Mouse (Mus musculus): ENCODE measurements around the gene H2-M5. TPM values are rescaled to one million over a fixed set of nuclear protein-coding genes. Genes with fewer than 3 reads are reported as not detected.
A peak's percentile ranks its signal among the peaks of the same experiment; 100 is the strongest.

Gene H2-M5
- total RNA-seq, 1 experiment, result 49.4 TPM

DNA sequence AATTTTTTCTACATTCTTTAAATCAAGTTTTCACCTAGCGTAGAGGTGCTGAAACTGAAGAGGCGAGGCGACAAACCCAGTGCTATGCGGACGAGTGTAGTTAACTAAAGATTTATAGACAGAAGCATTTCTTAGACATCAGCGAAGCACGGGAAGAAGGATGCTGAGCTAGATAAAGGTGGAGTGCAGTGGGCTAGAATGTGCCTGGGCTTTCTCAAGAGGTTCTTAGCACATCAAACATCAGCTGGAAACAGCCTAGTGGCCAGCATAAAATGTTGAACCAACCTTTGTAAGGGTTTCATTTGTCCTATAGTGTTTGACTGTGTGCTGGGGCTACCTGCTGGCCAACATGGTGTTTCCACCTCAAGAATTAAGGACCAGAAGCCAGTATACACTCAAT is 11.5 kb upstream of the H2-M5 start, which contains the start of gene Zfp57:
Zfp57 (plus strand) TSS at position 301 of the 400 bp plus-strand sequence.
- H3K4me1 ChIP-seq (ENCODE audit: control insufficient read depth in 2 of 2, insufficient read depth in 2 of 2, low read length in 2 of 2, poor library complexity in 1 of 2), result peaks cover 9 to 20% of the 10 kb centered on the region in 2 experiments
- no peaks in the 10 kb centered on the region for H3K9me3 ChIP-seq (ENCODE audit: control insufficient read depth, insufficient read depth, low read depth, low read length)
- peak within 1 kb of the TSS; percentile 63; the same call in 1 of the 2 replicates for H3K27ac ChIP-seq (ENCODE audit: insufficient read depth, low read depth, low read length, poor library complexity, severe bottlenecking)
- in situ Hi-C loops (cut with MboI; ENCODE audit: low sequenced_read_pairs in 2 of 2, unreplicated experiment in 2 of 2), result no loop called here
- TF ChIP-seq ZC3H11A (IDR thresholded peaks at IDR 0.05; ENCODE audit: borderline replicate concordance, low read depth, low read length), result no peak
- TF ChIP-seq ZNF384 (IDR thresholded peaks at IDR 0.05; ENCODE audit: low read depth, low read length), result no peak
- no peak for TF ChIP-seq MAFK (IDR thresholded peaks at IDR 0.05; ENCODE audit: insufficient read depth, low read depth, low read length)
- TF ChIP-seq HCFC1 (IDR thresholded peaks at IDR 0.05; ENCODE audit: borderline replicate concordance, insufficient read depth, low read length), result no peak
- no peak for TF ChIP-seq CHD2 (IDR thresholded peaks at IDR 0.05; ENCODE audit: low read depth, low read length)
- H3K36me3 ChIP-seq (ENCODE audit: control insufficient read depth, insufficient read depth, low read length, poor library complexity, severe bottlenecking), result peaks cover 18% of the 10 kb centered on the region
- no peak within 1 kb of the TSS; the same call in 1 of the 2 replicates for H3K9ac ChIP-seq (ENCODE audit: insufficient read depth, low read depth, low read length, poor library complexity, severe bottlenecking)
- H3K4me3 ChIP-seq (ENCODE audit: insufficient read depth in 1 of 2, low read depth in 1 of 2, low read length in 2 of 2, poor library complexity in 1 of 2, severe bottlenecking in 1 of 2), result peak within 1 kb of the TSS; percentile 32 to 48; a peak in 3 of 4 replicates
- DNase-seq (ENCODE audit: low read depth, low spot score), result no peak

DNA sequence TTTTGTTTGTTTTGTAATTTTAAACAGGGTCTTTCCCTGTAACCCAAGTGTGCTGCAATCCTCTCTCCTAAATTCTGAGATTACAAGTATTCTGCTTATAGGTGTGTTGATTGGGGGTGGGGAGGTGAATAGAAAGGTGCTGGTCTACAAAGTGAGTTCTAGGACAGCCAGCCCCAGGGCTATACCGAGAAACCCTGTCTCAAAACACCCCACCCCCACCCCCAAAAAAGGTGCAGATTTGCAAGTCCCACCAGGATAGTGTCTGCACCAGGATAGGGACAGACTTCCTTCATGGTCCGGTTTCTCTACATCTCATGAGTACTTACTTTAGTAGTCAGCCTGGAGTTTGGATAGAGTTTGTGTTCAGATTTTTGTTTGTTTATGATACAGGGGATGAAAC is 9.1 kb upstream of the H2-M5 start:
- Histone ChIP-seq H3K4me1 (ENCODE audit: control insufficient read depth in 2 of 2, insufficient read depth in 2 of 2, low read length in 2 of 2, poor library complexity in 1 of 2) (peaks cover 14 to 27% of the 10 kb centered on the region in 2 experiments), H3K9ac (ENCODE audit: insufficient read depth, low read depth, low read length, poor library complexity, severe bottlenecking) (peak overlapping the region; percentile 33; the same call in 1 of the 2 replicates), H3K36me3 (ENCODE audit: control insufficient read depth, insufficient read depth, low read length, poor library complexity, severe bottlenecking) (no peaks in the 10 kb centered on the region), H3K27ac (ENCODE audit: insufficient read depth, low read depth, low read length, poor library complexity, severe bottlenecking) (peak overlapping the region; percentile 92; the same call in 1 of the 2 replicates), H3K4me3 (ENCODE audit: insufficient read depth in 1 of 2, low read depth in 1 of 2, low read length in 2 of 2, poor library complexity in 1 of 2, severe bottlenecking in 1 of 2) (no peak overlapping the region), H3K9me3 (ENCODE audit: control insufficient read depth, insufficient read depth, low read depth, low read length) (no peaks in the 10 kb centered on the region)
- in situ Hi-C loops (cut with MboI; ENCODE audit: low sequenced_read_pairs in 2 of 2, unreplicated experiment in 2 of 2), result no loop called here
- no peak for DNase-seq (ENCODE audit: low read depth, low spot score)
- no peak for TF ChIP-seq MAFK (IDR thresholded peaks at IDR 0.05; ENCODE audit: insufficient read depth, low read depth, low read length)
- TF ChIP-seq ZC3H11A (IDR thresholded peaks at IDR 0.05; ENCODE audit: borderline replicate concordance, low read depth, low read length), result no peak
- TF ChIP-seq ZNF384 (IDR thresholded peaks at IDR 0.05; ENCODE audit: low read depth, low read length), result no peak

DNA sequence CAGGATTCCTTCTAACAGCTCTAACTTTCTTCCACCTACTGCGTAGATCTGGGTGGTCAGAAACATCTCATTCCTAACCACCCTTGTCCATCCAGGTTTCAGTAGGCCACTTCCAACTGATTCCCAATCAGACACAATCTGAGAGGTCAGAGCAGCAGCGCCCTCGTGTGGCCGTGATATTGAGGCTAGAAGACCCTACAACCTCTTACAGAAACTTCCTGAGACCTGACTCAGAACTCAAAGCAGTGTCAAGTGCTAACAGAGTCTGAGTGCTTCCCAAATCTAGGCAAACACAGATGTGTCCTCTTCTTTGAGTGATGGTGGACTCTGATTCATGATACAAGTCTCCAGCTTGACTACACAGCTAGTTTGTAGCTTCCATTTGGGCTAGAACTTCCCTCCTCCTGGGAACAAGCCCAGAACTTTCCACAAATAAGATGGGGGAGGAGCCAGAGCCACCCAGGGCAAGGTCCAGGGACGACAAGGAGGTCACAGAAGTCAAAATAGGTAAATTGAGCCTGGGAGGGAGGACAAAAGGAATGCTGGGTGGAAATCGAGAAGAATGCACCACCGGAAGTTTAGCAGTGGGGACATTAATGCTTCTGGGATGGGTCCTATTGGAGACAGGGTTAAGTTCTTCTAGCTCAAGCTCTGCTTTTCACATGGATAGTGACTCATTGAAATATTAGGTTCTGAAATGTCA is 7.8 kb upstream of the H2-M5 start:
- in situ Hi-C loops (cut with MboI; ENCODE audit: low sequenced_read_pairs in 2 of 2, unreplicated experiment in 2 of 2), result no loop called here
- Histone ChIP-seq H3K27ac (ENCODE audit: insufficient read depth, low read depth, low read length, poor library complexity, severe bottlenecking) (peak overlapping the region; percentile 92; the same call in 1 of the 2 replicates), H3K4me1 (ENCODE audit: control insufficient read depth in 2 of 2, insufficient read depth in 2 of 2, low read length in 2 of 2, poor library complexity in 1 of 2) (peaks cover 14 to 28% of the 10 kb centered on the region in 2 experiments), H3K4me3 (ENCODE audit: insufficient read depth in 1 of 2, low read depth in 1 of 2, low read length in 2 of 2, poor library complexity in 1 of 2, severe bottlenecking in 1 of 2) (peak overlapping the region in 1 of 2 experiments; percentile 15; a peak in 1 of 4 replicates), H3K9me3 (ENCODE audit: control insufficient read depth, insufficient read depth, low read depth, low read length) (no peaks in the 10 kb centered on the region), H3K9ac (ENCODE audit: insufficient read depth, low read depth, low read length, poor library complexity, severe bottlenecking) (peak overlapping the region; percentile 33; the same call in 1 of the 2 replicates), H3K36me3 (ENCODE audit: control insufficient read depth, insufficient read depth, low read length, poor library complexity, severe bottlenecking) (no peaks in the 10 kb centered on the region)
- TF ChIP-seq ZC3H11A (IDR thresholded peaks at IDR 0.05; ENCODE audit: borderline replicate concordance, low read depth, low read length), result peak; percentile 63; the same call in 1 of the 2 replicates
- TF ChIP-seq MAFK (IDR thresholded peaks at IDR 0.05; ENCODE audit: insufficient read depth, low read depth, low read length), result no peak
- DNase-seq (ENCODE audit: low read depth, low spot score), result peak; percentile 99

DNA sequence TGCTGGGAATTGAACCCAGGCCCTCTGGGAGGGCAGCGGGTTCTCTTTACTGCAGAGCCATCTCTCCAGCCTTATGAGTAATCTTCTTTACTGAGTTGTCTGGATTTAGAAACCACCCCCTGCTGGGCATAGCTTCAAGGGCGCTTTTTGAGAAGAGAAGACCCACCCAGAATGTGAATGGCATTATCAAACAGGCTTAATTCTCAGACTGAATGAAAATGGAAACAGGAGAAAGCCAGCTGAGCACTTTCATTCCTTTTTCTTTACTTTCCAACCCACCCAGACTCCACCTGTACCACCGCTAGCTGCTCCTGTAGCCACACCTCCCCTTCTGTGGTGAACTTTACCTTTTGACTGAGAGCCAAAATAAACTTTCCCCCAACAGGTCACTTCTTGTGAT is 6.1 kb upstream of the H2-M5 start:
- no peaks in the 10 kb centered on the region for H3K9me3 ChIP-seq (ENCODE audit: control insufficient read depth, insufficient read depth, low read depth, low read length)
- H3K9ac ChIP-seq (ENCODE audit: insufficient read depth, low read depth, low read length, poor library complexity, severe bottlenecking), result no peak overlapping the region; the same call in 1 of the 2 replicates
- H3K36me3 ChIP-seq (ENCODE audit: control insufficient read depth, insufficient read depth, low read length, poor library complexity, severe bottlenecking), result no peaks in the 10 kb centered on the region
- H3K4me3 ChIP-seq (ENCODE audit: insufficient read depth in 1 of 2, low read depth in 1 of 2, low read length in 2 of 2, poor library complexity in 1 of 2, severe bottlenecking in 1 of 2), result no peak overlapping the region
- in situ Hi-C loops (cut with MboI; ENCODE audit: low sequenced_read_pairs in 2 of 2, unreplicated experiment in 2 of 2), result no loop called here
- TF ChIP-seq ZNF384 (IDR thresholded peaks at IDR 0.05; ENCODE audit: low read depth, low read length) (no peak), CHD2 (IDR thresholded peaks at IDR 0.05; ENCODE audit: low read depth, low read length) (no peak; the same call in 1 of the 2 replicates), HCFC1 (IDR thresholded peaks at IDR 0.05; ENCODE audit: borderline replicate concordance, insufficient read depth, low read length) (no peak), ZC3H11A (IDR thresholded peaks at IDR 0.05; ENCODE audit: borderline replicate concordance, low read depth, low read length) (no peak), MAFK (IDR thresholded peaks at IDR 0.05; ENCODE audit: insufficient read depth, low read depth, low read length) (no peak)
- H3K27ac ChIP-seq (ENCODE audit: insufficient read depth, low read depth, low read length, poor library complexity, severe bottlenecking), result peak overlapping the region; percentile 96; the same call in 1 of the 2 replicates
- peaks cover 18 to 25% of the 10 kb centered on the region in 2 experiments for H3K4me1 ChIP-seq (ENCODE audit: control insufficient read depth in 2 of 2, insufficient read depth in 2 of 2, low read length in 2 of 2, poor library complexity in 1 of 2)
- DNase-seq (ENCODE audit: low read depth, low spot score), result peak; percentile 88
